Mouse (Mus musculus): ENCODE data around the gene Rai14. TPM values are rescaled to one million over a fixed set of nuclear protein-coding genes. Genes with fewer than 3 reads are reported as not detected.

Gene Rai14
- polyA plus RNA-seq, 1 experiment from 2014 or later = 73.2 TPM

DNA sequence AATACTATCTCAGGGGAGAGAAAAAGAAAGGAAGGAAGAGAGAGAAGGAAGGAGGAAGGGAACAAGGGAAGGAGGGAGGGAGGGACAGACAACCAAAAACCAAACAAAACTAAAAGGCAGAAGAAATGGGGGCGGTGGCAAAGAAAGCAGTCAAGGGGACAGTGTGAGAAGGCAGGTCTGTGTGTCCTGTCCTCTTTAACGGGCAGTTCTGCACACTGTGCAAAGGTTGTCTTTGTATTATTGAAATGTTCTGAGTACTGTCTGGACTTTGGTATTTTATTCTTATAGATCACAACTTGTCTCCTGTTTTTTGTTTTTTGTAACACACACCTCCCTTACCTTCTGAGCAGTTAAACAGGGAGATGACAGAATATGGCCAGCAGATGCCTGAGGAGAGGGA is 55.6 kb downstream of the Rai14 start:
- DNase-seq (ENCODE audit: low spot score) = no peak
- H3K36me3 ChIP-seq (replicated peaks) = peaks cover 46% of the 10 kb centered on the region
- H3K27me3 ChIP-seq (replicated peaks; ENCODE audit: low read depth, poor library complexity, severe bottlenecking) = no peaks in the 10 kb centered on the region
- peaks cover 32% of the 10 kb centered on the region for H3K4me1 ChIP-seq
- H3K27ac ChIP-seq (replicated peaks) = no peak overlapping the region
- no peaks in the 10 kb centered on the region for H3K9me3 ChIP-seq
- no peak overlapping the region for H3K4me3 ChIP-seq
- 95% methylated on average over 2 of the region's 2 CpGs for WGBS

DNA sequence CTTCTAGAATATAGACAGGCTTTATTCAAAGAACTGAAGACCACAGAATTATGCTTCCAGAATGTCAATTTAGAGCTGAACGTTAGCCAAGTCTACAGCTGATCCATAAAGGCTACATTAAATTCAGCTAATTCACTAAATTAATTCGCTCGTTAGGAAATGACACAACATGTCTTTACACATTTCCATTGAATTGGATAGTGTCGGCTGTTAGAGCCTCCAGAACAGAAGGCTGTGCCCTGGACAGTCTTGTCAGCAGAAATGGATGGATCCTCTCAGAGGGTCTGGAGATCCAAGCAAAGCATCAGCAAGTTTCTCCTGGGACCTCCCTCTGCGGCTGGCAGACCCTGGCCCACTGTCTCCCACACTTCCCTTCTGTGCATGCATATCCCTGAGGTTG is 58.3 kb downstream of the Rai14 start:
- peaks cover 20% of the 10 kb centered on the region for H3K4me1 ChIP-seq
- H3K27ac ChIP-seq (replicated peaks) = no peak overlapping the region
- H3K9me3 ChIP-seq = no peaks in the 10 kb centered on the region
- DNase-seq (ENCODE audit: low spot score) = no peak
- 86% methylated on average over 5 of the region's 5 CpGs for WGBS
- peaks cover 36% of the 10 kb centered on the region for H3K36me3 ChIP-seq (replicated peaks)
- H3K4me3 ChIP-seq = no peak overlapping the region
- H3K27me3 ChIP-seq (replicated peaks; ENCODE audit: low read depth, poor library complexity, severe bottlenecking) = no peaks in the 10 kb centered on the region

DNA sequence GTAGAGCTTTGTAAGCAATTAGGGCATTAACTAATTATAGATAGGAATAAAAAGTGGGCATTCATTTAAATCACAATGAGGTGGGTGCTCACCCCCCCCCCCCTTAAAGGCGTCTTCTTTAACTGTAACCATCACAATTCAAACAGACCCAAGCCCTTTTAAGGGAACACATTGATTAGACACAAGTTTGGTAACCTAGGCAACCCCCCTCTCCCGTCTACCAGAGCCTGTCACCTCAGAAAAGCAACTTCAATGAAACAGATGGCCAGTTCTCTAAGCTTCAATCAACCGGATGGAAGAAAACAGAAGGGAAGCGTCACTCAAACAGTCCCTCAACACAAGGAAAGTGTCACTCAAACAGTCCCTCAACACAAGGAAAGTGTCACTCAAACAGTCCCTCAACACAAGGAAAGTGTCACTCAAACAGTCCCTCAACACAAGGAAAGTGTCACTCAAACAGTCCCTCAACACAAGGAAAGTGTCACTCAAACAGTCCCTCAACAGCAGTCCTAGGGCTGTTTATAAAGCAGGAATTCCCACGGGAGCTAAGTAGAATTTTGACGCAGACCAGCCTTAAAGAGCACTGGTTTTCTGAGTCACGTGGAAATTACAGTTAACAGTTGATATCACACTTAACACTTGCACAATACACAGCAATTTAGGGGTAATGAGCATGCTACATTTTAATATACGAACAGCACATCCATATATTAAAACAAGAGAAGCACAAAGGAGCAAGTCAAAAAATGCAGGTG is 59.1 kb downstream of the Rai14 start:
- Histone ChIP-seq H3K4me1 (peaks cover 20% of the 10 kb centered on the region), H3K4me3 (no peak overlapping the region), H3K36me3 (replicated peaks) (peaks cover 27% of the 10 kb centered on the region), H3K27ac (replicated peaks) (no peak overlapping the region), H3K9me3 (no peaks in the 10 kb centered on the region), H3K27me3 (replicated peaks; ENCODE audit: low read depth, poor library complexity, severe bottlenecking) (no peaks in the 10 kb centered on the region)
- no peak for DNase-seq (ENCODE audit: low spot score)
- 43% methylated on average over 8 of the region's 8 CpGs for WGBS

DNA sequence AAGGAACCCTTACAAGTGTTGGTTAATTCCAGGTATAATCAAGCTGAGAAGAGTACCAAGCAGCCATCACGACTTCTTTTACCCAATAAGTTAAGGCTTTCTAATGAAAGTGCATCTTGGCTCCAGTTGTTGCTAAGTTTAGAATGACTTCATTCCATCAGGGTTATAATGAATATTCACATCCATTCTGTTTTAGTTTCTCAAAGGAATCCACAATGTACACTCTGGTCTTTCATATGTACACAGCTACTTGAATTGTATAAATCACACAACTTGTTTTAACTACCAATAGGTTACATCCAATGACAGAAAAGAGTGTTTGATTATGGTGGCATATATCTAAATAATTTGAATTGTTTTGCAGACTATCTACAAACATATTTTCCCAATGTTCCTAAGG is 59.7 kb downstream of the Rai14 start:
- H3K27me3 ChIP-seq (replicated peaks; ENCODE audit: low read depth, poor library complexity, severe bottlenecking) = no peaks in the 10 kb centered on the region
- H3K9me3 ChIP-seq = no peaks in the 10 kb centered on the region
- no peak overlapping the region for H3K4me3 ChIP-seq
- no peak for DNase-seq (ENCODE audit: low spot score)
- H3K4me1 ChIP-seq = peaks cover 25% of the 10 kb centered on the region
- H3K36me3 ChIP-seq (replicated peaks) = peaks cover 25% of the 10 kb centered on the region
- H3K27ac ChIP-seq (replicated peaks) = no peak overlapping the region
- 88% methylated on average over 1 of the region's 1 CpGs for WGBS

DNA sequence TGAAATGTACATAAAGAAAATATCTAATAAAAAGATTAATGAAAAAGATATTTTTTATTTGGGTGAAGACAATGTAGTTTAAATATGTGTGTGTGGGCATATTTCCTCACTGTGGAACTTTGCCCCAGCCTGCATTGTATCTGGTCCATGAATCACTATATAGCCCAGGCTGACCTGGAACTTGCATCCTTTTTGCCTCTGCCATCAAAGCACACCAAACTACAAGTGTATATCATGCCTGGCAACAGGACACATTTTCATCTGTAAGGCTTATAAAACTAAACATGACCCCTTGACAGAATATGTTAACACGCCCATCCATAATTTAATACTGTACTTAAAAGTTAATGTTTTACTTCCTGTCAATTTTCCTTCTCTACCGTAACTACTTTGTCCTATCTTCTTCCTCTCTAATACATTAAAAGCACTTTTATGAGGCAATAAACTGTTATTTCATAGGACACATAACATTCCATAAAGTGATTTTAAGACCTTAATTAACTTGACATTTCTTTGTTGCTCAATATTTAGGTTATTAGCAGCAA is 61.4 kb downstream of the Rai14 start:
- WGBS = 90% methylated on average over 2 of the region's 2 CpGs

DNA sequence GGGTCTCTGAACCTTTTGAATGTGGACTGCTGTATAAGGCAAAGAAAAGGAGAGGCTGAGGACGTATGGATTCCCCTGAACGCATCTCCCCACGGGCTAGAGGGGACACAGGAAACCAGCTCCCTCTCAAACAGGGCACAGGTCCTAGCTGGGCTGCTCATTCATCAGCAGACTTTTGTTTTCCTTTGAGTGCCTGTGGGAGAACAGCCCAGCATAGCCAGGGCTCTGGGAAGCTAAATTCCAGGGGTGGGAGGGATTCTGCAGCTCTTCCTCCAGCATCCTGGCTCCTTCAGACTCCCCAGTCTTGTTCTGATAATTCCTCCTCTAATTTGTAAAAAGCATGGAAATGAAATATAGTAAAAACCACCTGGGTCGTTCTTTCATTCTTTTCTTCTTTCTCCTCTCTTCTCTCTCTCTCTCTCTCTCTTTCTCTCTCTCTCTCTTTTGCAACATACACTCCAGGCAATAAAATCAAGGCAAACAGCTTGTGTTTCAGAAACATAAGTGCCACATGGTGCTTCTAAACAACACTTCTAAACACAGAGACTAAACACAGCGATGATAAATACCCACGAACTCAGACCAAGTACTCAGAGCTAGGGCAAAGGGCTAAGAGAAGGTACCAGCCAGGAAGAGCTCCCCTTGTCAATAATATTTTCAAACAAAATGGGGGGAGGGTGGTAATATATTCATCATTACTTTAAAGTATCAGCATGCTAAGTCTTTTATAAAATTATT is 65.9 kb downstream of the Rai14 start:
- Histone ChIP-seq H3K36me3 (replicated peaks) (peaks cover 14% of the 10 kb centered on the region; the same call in 1 of the 2 replicates), H3K9me3 (no peaks in the 10 kb centered on the region), H3K4me3 (peak overlapping the region; percentile 23; the same call in 1 of the 2 replicates), H3K4me1 (peaks cover 54% of the 10 kb centered on the region), H3K27me3 (replicated peaks; ENCODE audit: low read depth, poor library complexity, severe bottlenecking) (no peaks in the 10 kb centered on the region), H3K27ac (replicated peaks) (peak overlapping the region; percentile 81)
- DNase-seq (ENCODE audit: low spot score) = peak; percentile 67
- WGBS = 13% methylated on average over 6 of the region's 6 CpGs

More for the DNA sequence above, 61.4 kb downstream of the Rai14 start:
- Histone ChIP-seq H3K27me3 (replicated peaks; ENCODE audit: low read depth, poor library complexity, severe bottlenecking) (no peaks in the 10 kb centered on the region), H3K4me3 (no peak overlapping the region), H3K9me3 (no peaks in the 10 kb centered on the region), H3K36me3 (replicated peaks) (peaks cover 15% of the 10 kb centered on the region; the same call in 1 of the 2 replicates), H3K27ac (replicated peaks) (no peak overlapping the region), H3K4me1 (peaks cover 41% of the 10 kb centered on the region)
- DNase-seq (ENCODE audit: low spot score) = no peak

DNA sequence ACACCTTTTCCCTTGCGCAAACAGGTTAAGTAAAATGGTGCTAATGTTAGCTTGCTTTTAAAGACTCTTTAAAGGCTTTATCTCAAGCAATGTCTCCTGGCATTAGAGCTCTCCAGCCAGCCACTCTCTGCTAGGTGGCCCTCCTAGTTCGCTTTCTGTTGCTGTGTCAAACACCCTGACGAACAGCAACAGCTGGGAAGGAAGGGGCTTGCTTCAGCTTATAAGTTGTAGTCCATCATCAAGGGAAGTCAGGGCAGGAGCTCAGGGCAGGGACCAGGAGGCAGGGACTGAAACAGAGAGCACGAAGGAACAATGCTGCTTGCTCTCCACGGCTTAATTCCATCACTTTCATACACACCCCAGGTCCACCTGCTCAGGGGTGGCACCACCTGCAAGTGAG is 68.1 kb downstream of the Rai14 start:
- DNase-seq (ENCODE audit: low spot score) = no peak
- H3K4me1 ChIP-seq = peaks cover 73% of the 10 kb centered on the region
- 81% methylated on average over 5 of the region's 5 CpGs for WGBS

DNA sequence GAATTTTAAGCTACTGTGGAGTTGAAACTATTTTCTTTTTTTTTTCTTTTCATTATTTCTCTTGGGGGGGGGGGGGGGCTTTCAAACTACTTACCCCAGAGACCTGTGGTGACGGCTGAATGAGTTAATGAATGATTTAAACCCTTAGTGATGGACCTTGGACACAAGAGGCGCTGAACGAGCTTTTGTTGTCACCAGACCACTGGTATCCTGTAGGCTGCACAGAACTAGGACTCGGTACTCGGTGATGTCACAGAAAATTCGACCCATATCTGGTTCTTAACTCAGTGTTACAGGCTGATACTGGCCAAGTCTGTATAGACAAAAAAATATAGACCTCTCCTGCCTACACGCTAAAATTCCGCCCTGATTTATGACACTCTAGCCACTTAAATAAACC is 69.3 kb downstream of the Rai14 start:
- no peak for DNase-seq (ENCODE audit: low spot score)
- Histone ChIP-seq H3K4me1 (peaks cover 73% of the 10 kb centered on the region), H3K4me3 (no peak overlapping the region), H3K9me3 (no peaks in the 10 kb centered on the region), H3K27ac (replicated peaks) (no peak overlapping the region), H3K27me3 (replicated peaks; ENCODE audit: low read depth, poor library complexity, severe bottlenecking) (no peaks in the 10 kb centered on the region), H3K36me3 (replicated peaks) (peaks cover 14% of the 10 kb centered on the region; the same call in 1 of the 2 replicates)
- WGBS = 74% methylated on average over 8 of the region's 8 CpGs

More for the DNA sequence above, 68.1 kb downstream of the Rai14 start:
- Histone ChIP-seq H3K4me3 (no peak overlapping the region), H3K9me3 (no peaks in the 10 kb centered on the region), H3K27ac (replicated peaks) (0 out of 2 replicates have a peak overlapping the region, but pooled peaks have one; percentile 7), H3K36me3 (replicated peaks) (peaks cover 14% of the 10 kb centered on the region; the same call in 1 of the 2 replicates), H3K27me3 (replicated peaks; ENCODE audit: low read depth, poor library complexity, severe bottlenecking) (no peaks in the 10 kb centered on the region)

DNA sequence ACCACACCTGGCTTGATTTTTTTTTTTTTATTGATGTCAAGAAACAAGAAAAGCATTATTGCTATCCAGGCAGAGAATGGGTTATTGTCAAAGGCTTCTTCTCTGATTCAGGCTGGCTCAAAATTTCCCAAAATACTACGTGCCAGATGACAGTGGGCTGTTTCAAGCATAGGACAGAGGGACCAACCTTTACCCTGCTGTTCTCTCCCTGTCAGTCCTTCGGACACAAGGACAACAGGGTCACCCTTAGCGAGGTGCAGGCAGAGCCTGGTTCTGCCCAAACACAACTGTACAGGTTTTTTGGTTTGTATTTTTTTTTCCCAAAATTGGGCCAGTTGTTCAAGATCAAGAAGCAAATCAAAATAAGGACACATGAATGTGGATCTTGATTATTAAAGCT is 70.6 kb downstream of the Rai14 start:
- peaks cover 66% of the 10 kb centered on the region for H3K4me1 ChIP-seq
- no peak for DNase-seq (ENCODE audit: low spot score)
- no peak overlapping the region for H3K27ac ChIP-seq (replicated peaks)
- H3K9me3 ChIP-seq = no peaks in the 10 kb centered on the region
- 88% methylated on average over 3 of the region's 3 CpGs for WGBS
- no peak overlapping the region for H3K4me3 ChIP-seq
- H3K27me3 ChIP-seq (replicated peaks; ENCODE audit: low read depth, poor library complexity, severe bottlenecking) = no peaks in the 10 kb centered on the region
- H3K36me3 ChIP-seq (replicated peaks) = peaks cover 15% of the 10 kb centered on the region; the same call in 1 of the 2 replicates

DNA sequence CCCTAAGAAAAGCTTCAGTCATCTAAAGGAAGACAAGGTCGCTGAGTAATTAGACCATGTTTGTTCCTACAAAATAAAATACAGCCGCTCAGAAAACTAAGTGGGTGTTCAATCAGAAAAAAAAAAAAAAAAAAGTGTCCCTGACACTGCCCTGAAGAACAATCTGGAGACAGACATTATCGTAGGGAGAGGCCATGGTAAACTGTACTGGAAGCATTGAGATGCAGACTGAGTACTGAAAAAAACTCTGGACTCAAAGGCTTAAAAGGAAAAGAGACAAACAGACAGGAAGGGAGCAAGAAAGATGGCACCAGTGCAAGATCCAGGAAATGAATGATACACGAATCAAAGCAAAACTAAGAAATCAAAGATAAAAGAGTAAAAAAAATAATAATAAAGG is 71.2 kb downstream of the Rai14 start:
- peaks cover 20% of the 10 kb centered on the region for H3K36me3 ChIP-seq (replicated peaks)
- no peak overlapping the region for H3K4me3 ChIP-seq
- peaks cover 60% of the 10 kb centered on the region for H3K4me1 ChIP-seq
- no peak overlapping the region for H3K27ac ChIP-seq (replicated peaks)
- DNase-seq (ENCODE audit: low spot score) = no peak
- 51% methylated on average over 4 of the region's 4 CpGs for WGBS
- H3K27me3 ChIP-seq (replicated peaks; ENCODE audit: low read depth, poor library complexity, severe bottlenecking) = no peaks in the 10 kb centered on the region
- no peaks in the 10 kb centered on the region for H3K9me3 ChIP-seq

DNA sequence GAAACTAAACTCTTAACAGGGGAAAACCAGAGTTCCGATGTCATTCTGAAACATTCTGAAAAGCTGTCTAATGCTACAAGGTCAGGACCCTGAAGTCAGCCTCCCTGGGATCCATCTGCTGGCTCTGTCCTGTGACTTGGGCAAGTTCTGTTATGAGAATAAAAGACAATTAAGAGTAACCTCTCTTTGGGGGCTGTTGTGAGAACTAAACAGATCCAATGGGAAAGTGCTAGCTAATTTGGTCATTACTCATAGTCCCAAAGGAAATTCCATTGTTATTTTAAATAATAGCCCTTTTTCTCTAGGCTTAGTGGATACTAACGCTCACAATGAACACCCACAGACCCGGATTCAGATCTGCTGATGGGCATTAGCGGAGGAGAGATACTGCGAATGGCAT is 72.0 kb downstream of the Rai14 start:
- H3K4me3 ChIP-seq = no peak overlapping the region
- H3K9me3 ChIP-seq = no peaks in the 10 kb centered on the region
- DNase-seq (ENCODE audit: low spot score) = no peak
- no peaks in the 10 kb centered on the region for H3K27me3 ChIP-seq (replicated peaks; ENCODE audit: low read depth, poor library complexity, severe bottlenecking)
- H3K4me1 ChIP-seq = peaks cover 59% of the 10 kb centered on the region
- 47% methylated on average over 5 of the region's 5 CpGs for WGBS
- no peak overlapping the region for H3K27ac ChIP-seq (replicated peaks)
- H3K36me3 ChIP-seq (replicated peaks) = peaks cover 19% of the 10 kb centered on the region

DNA sequence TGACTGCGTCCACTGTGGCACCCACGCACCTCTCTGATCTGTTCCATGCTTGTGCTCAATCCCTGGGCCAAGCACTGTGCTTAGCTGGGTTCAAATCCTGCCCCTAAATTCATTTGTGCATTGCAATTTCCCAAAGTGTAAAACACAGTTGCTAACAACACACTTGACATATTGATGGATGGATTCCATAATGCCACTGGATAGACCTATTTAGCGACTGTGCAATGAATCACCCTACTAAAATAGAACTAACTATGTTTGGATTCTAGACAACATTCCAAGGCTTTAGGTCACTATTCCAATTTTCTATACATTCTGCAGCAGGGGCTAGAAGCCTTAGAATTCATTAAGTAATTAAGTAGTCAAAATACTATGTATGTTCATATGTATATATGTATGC is 73.7 kb downstream of the Rai14 start:
- Histone ChIP-seq H3K36me3 (replicated peaks) (peaks cover 9% of the 10 kb centered on the region), H3K9me3 (no peaks in the 10 kb centered on the region), H3K27me3 (replicated peaks; ENCODE audit: low read depth, poor library complexity, severe bottlenecking) (no peaks in the 10 kb centered on the region), H3K4me1 (peaks cover 57% of the 10 kb centered on the region), H3K27ac (replicated peaks) (no peak overlapping the region), H3K4me3 (no peak overlapping the region)
- WGBS = 93% methylated on average over 3 of the region's 3 CpGs
- no peak for DNase-seq (ENCODE audit: low spot score)

Data from embryonic facial prominence, embryonic 10.5 days (tissue).